Mouse (Mus musculus) lung, adult 2 months (tissue): ENCODE measurements around the gene Tom1l2.

ENCODE experiments used
- CTCF ChIP-seq: fragments of 200-500 bp; IDR thresholded peaks from 2 replicates; pipeline ENCODE4 v1.5.1; 2011; ENCODE audit warnings: mild to moderate bottlenecking, low read length, control low read depth; ENCODE audit not compliant: insufficient read depth
- POLR2A ChIP-seq: fragments of 200-500 bp; IDR thresholded peaks from 2 replicates; pipeline ENCODE4 v1.6.1; 2011; ENCODE audit warnings: low read depth, mild to moderate bottlenecking, control low read depth, low read length, borderline replicate concordance; ENCODE audit errors: extremely low read depth

DNA sequence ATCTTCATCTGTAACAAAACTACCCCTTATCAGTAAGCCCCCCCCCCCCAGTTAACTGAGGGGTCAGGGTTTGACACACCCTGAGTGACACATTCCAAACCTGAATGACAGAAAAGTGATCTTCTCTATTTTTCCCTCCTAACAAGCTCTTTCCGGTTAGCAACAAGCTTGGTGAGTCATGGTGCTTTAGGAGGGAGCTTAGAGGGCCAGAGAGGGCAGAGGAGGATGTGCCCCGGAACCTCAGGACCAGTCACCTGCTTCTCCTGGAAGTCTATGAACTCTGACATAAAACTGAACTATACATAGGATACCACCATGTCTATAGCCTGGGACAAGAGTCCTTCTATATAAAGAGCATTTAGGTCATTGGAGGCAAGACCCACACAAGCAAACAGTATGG lies 44.6 kb downstream of the Tom1l2 start:
- TF ChIP-seq POLR2A (no peak), CTCF (no peak)
